Mouse (Mus musculus) G1E (cell line): ENCODE measurements around the gene Rassf4.

Experiments used
- CTCF ChIP-seq: IDR thresholded peaks from 2 replicates; pipeline ENCODE4 v1.5.1; 2012; ENCODE audit warnings: low read depth, low read length, inconsistent platforms, mixed read lengths
- GATA1 ChIP-seq: IDR thresholded peaks from 2 replicates; pipeline ENCODE4 v1.6.1; 2012; ENCODE audit warnings: borderline replicate concordance, low read length, inconsistent platforms, mixed read lengths
- GATA2 ChIP-seq: IDR thresholded peaks from 2 replicates; pipeline ENCODE4 v1.6.1; 2012; ENCODE audit warnings: low read depth, low read length, inconsistent platforms, borderline replicate concordance
- POLR2AphosphoS5 ChIP-seq: IDR thresholded peaks from 2 replicates; pipeline ENCODE4 v1.6.1; 2012; ENCODE audit warnings: low read depth, low read length, inconsistent platforms; ENCODE audit not compliant: insufficient replicate concordance
- TAL1 ChIP-seq: conservative IDR thresholded peaks from 2 replicates; pipeline ENCODE4 v1.6.1; 2012; ENCODE audit warnings: low read depth, low read length, inconsistent platforms, mixed read lengths

DNA sequence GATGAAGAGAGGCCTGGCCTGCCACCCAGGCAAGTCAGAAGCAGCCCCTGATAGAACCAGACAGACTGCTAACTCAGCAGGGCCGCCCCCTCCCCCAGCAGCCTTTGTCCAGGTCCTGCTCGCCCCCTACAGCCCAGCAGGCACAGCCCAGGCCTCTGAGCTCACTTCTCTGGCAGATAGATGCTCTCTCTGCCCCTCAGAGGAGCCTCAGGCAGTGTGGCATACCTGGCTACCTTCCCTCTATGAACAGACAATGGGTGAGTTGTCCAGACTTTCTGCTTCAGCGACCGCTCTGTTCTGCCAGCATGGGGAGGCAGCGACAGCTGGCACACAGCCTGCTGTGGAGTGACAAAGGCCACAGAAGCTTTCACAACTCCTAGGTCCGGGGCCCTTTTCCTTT is 3.6 kb downstream of the Rassf4 start:
- no peak for TF ChIP-seq GATA2
- no peak for TF ChIP-seq CTCF
- TF ChIP-seq POLR2AphosphoS5 = no peak
- no peak for TF ChIP-seq TAL1
- TF ChIP-seq GATA1 = no peak
